Mouse (Mus musculus): ENCODE results near the gene Egfl6.

DNA sequence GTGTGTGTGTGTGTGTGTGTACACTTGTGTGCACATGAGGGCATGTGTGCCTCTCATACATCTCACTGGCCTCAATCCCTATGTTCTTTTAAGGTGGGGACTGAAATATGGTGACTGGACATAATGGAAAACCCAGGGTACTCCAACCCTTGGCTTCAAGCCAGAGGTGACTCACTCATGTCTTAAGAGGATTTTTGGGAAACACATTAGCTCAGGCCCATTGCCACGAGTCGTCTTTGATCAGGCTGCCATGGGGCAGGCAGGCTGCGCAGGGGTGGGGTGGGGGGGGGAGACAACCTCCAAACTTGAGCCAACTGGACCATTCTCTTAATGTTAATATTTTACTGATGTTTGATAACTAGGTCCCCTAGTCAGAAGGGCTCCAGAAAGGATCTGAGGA is 26.2 kb downstream of the Egfl6 start:
- no peak for TF ChIP-seq CHD2 (IDR thresholded peaks at IDR 0.05; ENCODE audit: low read depth, low read length)
- TF ChIP-seq ZC3H11A (IDR thresholded peaks at IDR 0.05; ENCODE audit: borderline replicate concordance, low read depth, low read length) = no peak
- TF ChIP-seq ZNF384 (IDR thresholded peaks at IDR 0.05; ENCODE audit: low read depth, low read length) = no peak
- no peak for TF ChIP-seq MAFK (IDR thresholded peaks at IDR 0.05; ENCODE audit: insufficient read depth, low read depth, low read length)
- TF ChIP-seq HCFC1 (IDR thresholded peaks at IDR 0.05; ENCODE audit: borderline replicate concordance, insufficient read depth, low read length) = no peak

Data from ES-E14 (cell line).